Comparison of ENCODE assay signal across 22 mouse cellular contexts in the genomic region with DNA sequence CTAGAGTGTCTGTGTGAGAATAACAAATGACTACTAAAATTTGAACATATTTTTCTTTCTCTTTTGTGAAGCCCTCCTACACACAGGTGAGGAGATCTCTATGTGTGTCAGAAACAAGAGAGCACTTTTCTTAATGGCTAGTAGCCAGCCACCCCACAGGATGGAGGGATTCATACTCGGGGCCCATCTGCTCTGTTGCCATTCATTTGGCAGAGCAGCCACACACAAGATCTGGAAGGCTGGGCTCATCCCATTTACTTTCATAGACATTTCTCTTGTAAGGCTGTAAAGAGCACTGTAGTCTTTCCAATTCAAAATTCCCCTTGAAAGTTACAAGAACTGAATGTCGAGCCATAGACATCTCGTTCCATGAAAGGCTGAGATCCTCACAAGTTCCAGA.
DNase-seq lines count a peak whose midpoint lies in the region; ATAC-seq lines count a peak whose summit lies in the region.
"Had no signal": no experiment of that assay in that cellular context is flagged by ENCODE, and none has a peak within 500 bp of the region (broad histone marks: within the 10 kb centered on the region; RNA-seq: fewer than 3 reads in every experiment).

No protein-coding gene starts in this region.

- no peaks in the 10 kb centered on the region for H3K9me3 ChIP-seq in hindbrain, embryonic 16.5 days (ENCODE audit: control insufficient read depth, low read length)
- H3K9me3 ChIP-seq in hindbrain, embryonic 13.5 days = no peaks in the 10 kb centered on the region
- no peaks in the 10 kb centered on the region for H3K9me3 ChIP-seq in forebrain, embryonic 16.5 days (ENCODE audit: control insufficient read depth, low read length)
- H3K9me3 ChIP-seq: embryonic facial prominence, embryonic 15.5 days; heart, embryonic 10.5 days; hindbrain, embryonic 15.5 days; neural tube, embryonic 12.5 days had no signal

- H3K27ac ChIP-seq in hindbrain, embryonic 16.5 days (ENCODE audit: low read depth, low read length) = no peak overlapping the region
- H3K27ac ChIP-seq in hindbrain, embryonic 13.5 days = no peak overlapping the region
- H3K27ac ChIP-seq in forebrain, embryonic 16.5 days (ENCODE audit: low read length) = peak overlapping the region; percentile 19; the same call in 1 of the 2 replicates
- H3K27ac ChIP-seq: embryonic facial prominence, embryonic 15.5 days; heart, embryonic 10.5 days; hindbrain, embryonic 15.5 days; layer of hippocampus, adult 2 months; neural tube, embryonic 12.5 days had no signal

- no peak overlapping the region for H3K4me2 ChIP-seq in hindbrain, embryonic 16.5 days (ENCODE audit: low read length)
- H3K4me2 ChIP-seq in hindbrain, embryonic 13.5 days = no peak overlapping the region
- H3K4me2 ChIP-seq in forebrain, embryonic 16.5 days (ENCODE audit: low read length) = no peak overlapping the region
- H3K4me2 ChIP-seq: embryonic facial prominence, embryonic 15.5 days; hindbrain, embryonic 15.5 days; midbrain, embryonic 11.5 days; neural tube, embryonic 12.5 days had no signal

- no peaks in the 10 kb centered on the region for H3K27me3 ChIP-seq in hindbrain, embryonic 16.5 days (replicated peaks; ENCODE audit: control insufficient read depth, insufficient read depth, low read length)
- no peaks in the 10 kb centered on the region for H3K27me3 ChIP-seq in hindbrain, embryonic 13.5 days
- no peaks in the 10 kb centered on the region for H3K27me3 ChIP-seq in forebrain, embryonic 16.5 days (replicated peaks; ENCODE audit: control insufficient read depth, insufficient read depth, low read length)
- H3K27me3 ChIP-seq: CH12.LX; embryonic facial prominence, embryonic 15.5 days; hindbrain, embryonic 15.5 days; neural tube, embryonic 12.5 days had no signal

- peak; percentile 22 for DNase-seq in brain, embryonic 18.5 days (ENCODE audit: low read depth, low spot score)
- peak; percentile 35 for DNase-seq in cerebellum, adult 8-10 months
- DNase-seq in kidney, adult 8-10 months = no peak
- no peak for DNase-seq in kidney, postnatal 4 days
- DNase-seq: adrenal gland, postnatal 36 days; heart, postnatal 10 days; kidney, adult 11 months; kidney, postnatal 10 days; liver; spleen, adult 18-20 months; thymus, postnatal 36 days had no signal

- no peak overlapping the region for H3K9ac ChIP-seq in hindbrain, embryonic 16.5 days (ENCODE audit: low read depth, low read length)
- no peak overlapping the region for H3K9ac ChIP-seq in hindbrain, embryonic 13.5 days
- H3K9ac ChIP-seq in forebrain, embryonic 16.5 days (replicated peaks; ENCODE audit: low read depth, low read length) = no peak overlapping the region
- H3K9ac ChIP-seq: embryonic facial prominence, embryonic 15.5 days; hindbrain, embryonic 15.5 days; neural tube, embryonic 12.5 days had no signal

- no peak overlapping the region for H3K4me3 ChIP-seq in hindbrain, embryonic 16.5 days (ENCODE audit: low read length)
- H3K4me3 ChIP-seq in hindbrain, embryonic 13.5 days = no peak overlapping the region
- H3K4me3 ChIP-seq in forebrain, embryonic 16.5 days (replicated peaks; ENCODE audit: low read length) = no peak overlapping the region
- H3K4me3 ChIP-seq: embryonic facial prominence, embryonic 15.5 days; heart, embryonic 10.5 days; hindbrain, embryonic 15.5 days; layer of hippocampus, adult 2 months; neural tube, embryonic 12.5 days had no signal

- H3K4me1 ChIP-seq in hindbrain, embryonic 16.5 days (ENCODE audit: control insufficient read depth, insufficient read depth, low read depth, low read length) = no peaks in the 10 kb centered on the region
- no peaks in the 10 kb centered on the region for H3K4me1 ChIP-seq in hindbrain, embryonic 13.5 days (replicated peaks)
- H3K4me1 ChIP-seq in forebrain, embryonic 16.5 days (replicated peaks; ENCODE audit: control insufficient read depth, insufficient read depth, low read length) = no peaks in the 10 kb centered on the region; the same call in none of the 2 replicates
- H3K4me1 ChIP-seq: embryonic facial prominence, embryonic 15.5 days; heart, embryonic 10.5 days; hindbrain, embryonic 15.5 days; neural tube, embryonic 12.5 days had no signal

- 65% methylated on average over 3 of the region's 3 CpGs for WGBS in hindbrain, embryonic 16.5 days
- 78% methylated on average over 3 of the region's 3 CpGs for WGBS in hindbrain, embryonic 13.5 days
- WGBS in forebrain, embryonic 16.5 days = 46% methylated on average over 3 of the region's 3 CpGs

- no peaks in the 10 kb centered on the region for H3K36me3 ChIP-seq in hindbrain, embryonic 16.5 days (ENCODE audit: control insufficient read depth, insufficient read depth, low read length)
- no peaks in the 10 kb centered on the region for H3K36me3 ChIP-seq in hindbrain, embryonic 13.5 days
- H3K36me3 ChIP-seq in forebrain, embryonic 16.5 days (ENCODE audit: control insufficient read depth, insufficient read depth) = no peaks in the 10 kb centered on the region
- H3K36me3 ChIP-seq: embryonic facial prominence, embryonic 15.5 days; heart, embryonic 10.5 days; hindbrain, embryonic 15.5 days; neural tube, embryonic 12.5 days had no signal

- peak; percentile 42; the same call in 1 of the 2 replicates for ATAC-seq in hindbrain, embryonic 16.5 days
- ATAC-seq in hindbrain, embryonic 13.5 days (ENCODE audit: low FRiP score) = no peak
- ATAC-seq in forebrain, embryonic 16.5 days = peak; percentile 89
- ATAC-seq: lung, postnatal 0 days had no signal

Comparison
In these comparisons a context has a peak if more than half of its experiments do, and no peak if none do; other contexts are left out.
1. DNase-seq: peak in brain, embryonic 18.5 days (single experiment) and cerebellum, adult 8-10 months (single experiment); none in kidney, adult 8-10 months (0 of 2) and kidney, postnatal 4 days (0 of 2).